Comparison of ENCODE assay signal across 19 mouse cellular contexts in genomic region chr9:78551761-78552160, GRCm38 (mm10).
"Had no signal": no experiment of that assay in that cellular context is flagged by ENCODE, and none has a peak within 500 bp of the region (broad histone marks: within the 10 kb centered on the region; RNA-seq: fewer than 3 reads in every experiment).

No protein-coding gene starts in this region.

- ATAC-seq: liver, embryonic 12.5 days; midbrain, embryonic 16.5 days had no signal

- H3K4me3 ChIP-seq: limb, embryonic 15.5 days; liver, embryonic 12.5 days; megakaryocyte, embryonic 14.5 days; midbrain, embryonic 12.5 days; myocyte; neural tube, embryonic 13.5 days; neural tube, embryonic 15.5 days had no signal

- H3K9ac ChIP-seq: limb, embryonic 15.5 days; liver, embryonic 12.5 days; liver, embryonic 14.5 days; midbrain, embryonic 12.5 days; neural tube, embryonic 13.5 days; neural tube, embryonic 15.5 days had no signal

- H3K27me3 ChIP-seq: limb, embryonic 15.5 days; liver, embryonic 12.5 days; megakaryocyte, embryonic 14.5 days; midbrain, embryonic 12.5 days; neural tube, embryonic 13.5 days; neural tube, embryonic 15.5 days had no signal

- H3K36me3 ChIP-seq: liver, embryonic 12.5 days had no signal

- H3K9me3 ChIP-seq: limb, embryonic 15.5 days; liver, embryonic 12.5 days; midbrain, embryonic 12.5 days; neural tube, embryonic 13.5 days; neural tube, embryonic 15.5 days had no signal

- H3K27ac ChIP-seq: limb, embryonic 15.5 days; liver, embryonic 12.5 days; liver, embryonic 14.5 days; macrophage; midbrain, embryonic 12.5 days; neural tube, embryonic 13.5 days; neural tube, embryonic 15.5 days had no signal

- H3K4me1 ChIP-seq: limb, embryonic 15.5 days; liver, embryonic 12.5 days; megakaryocyte, embryonic 14.5 days; midbrain, embryonic 12.5 days; neural tube, embryonic 13.5 days; neural tube, embryonic 15.5 days had no signal

- H3K4me2 ChIP-seq: limb, embryonic 15.5 days; liver, embryonic 12.5 days; midbrain, embryonic 12.5 days; neural tube, embryonic 13.5 days; neural tube, embryonic 15.5 days had no signal

- DNase-seq: midbrain, embryonic 14.5 days; retina, postnatal 1 day; right cerebral cortex, adult 18-20 months; right cerebral cortex, postnatal 25 days; right cerebral cortex, postnatal 4 days; spleen, adult 18-20 months; thymus, adult 2 months; thymus, postnatal 25 days; thymus, postnatal 4 days had no signal
